Mouse (Mus musculus): Measurements from ENCODE around the gene Srebf1.

Gene Srebf1

DNA sequence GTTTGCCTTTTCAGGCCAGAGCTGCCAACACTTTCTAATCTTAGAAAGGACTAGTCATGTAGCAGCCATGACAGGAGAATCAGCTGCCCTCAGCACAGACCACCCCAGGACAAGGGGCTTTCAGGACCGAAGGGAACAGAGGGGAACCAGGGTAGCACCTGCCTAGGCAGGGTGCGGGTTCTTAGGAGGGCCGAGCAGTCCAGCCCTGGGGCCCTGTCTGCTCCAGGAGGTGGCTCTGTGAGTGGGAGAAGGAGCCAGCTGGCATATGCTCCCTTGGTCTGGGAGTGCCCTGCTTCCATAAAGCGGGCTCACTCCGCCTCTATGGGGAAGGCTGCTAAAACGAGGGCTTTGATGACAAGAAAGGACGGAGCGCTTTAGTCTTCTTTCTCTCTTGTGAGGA is 10.9 kb upstream of the Srebf1 start:
- no peak for DNase-seq (ENCODE audit: low spot score)

DNA sequence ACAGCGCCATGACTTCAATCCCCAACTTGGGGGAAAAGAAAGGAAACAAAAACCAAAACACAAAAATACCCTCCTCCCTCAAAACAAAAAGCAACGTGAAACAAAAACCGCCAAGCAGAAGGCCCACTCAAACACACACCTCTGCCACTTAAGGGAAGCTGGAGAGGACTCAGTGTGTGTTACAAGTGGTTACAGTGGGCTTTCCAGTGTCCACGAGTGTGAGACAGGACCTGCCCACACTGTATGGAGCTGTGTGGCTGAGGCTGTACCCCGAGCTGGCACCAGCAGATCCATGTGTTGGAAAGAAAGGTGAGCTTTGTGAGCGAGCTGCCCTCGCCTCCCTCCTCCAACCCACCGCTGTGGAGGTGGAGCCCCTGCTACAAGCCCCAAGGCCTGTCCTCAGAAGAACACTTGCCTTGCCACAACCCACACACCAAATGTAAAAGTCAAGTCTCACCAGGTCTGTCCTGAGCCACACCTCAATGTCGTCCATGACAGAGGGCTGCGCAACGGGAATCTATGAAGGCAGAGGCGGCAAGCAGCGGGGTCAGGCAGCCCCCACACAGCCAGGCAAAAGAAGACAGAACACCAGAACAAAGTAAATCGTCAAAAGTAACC is 10.2 kb upstream of the Srebf1 start:
- DNase-seq (ENCODE audit: low spot score), result no peak

DNA sequence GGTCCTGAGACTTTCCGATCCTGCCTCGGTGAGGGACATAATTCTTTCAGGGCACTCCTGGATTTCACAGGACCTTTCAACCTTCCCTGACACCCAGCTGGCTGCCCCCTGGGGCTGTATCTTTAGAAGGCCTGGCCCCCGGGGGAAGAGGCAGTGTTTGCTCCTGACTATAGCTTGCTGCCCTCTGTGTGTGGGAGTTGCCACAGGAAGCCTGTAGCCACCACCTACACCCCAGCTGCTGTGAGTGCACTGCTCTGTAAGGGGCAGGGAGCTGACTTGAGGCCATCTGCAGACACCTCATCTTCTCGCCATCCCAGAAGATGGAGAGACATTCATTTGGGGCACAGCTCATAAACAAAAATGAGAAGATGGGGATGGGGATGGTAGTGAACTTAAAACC is 9.6 kb upstream of the Srebf1 start:
- no peak for DNase-seq (ENCODE audit: low spot score)

DNA sequence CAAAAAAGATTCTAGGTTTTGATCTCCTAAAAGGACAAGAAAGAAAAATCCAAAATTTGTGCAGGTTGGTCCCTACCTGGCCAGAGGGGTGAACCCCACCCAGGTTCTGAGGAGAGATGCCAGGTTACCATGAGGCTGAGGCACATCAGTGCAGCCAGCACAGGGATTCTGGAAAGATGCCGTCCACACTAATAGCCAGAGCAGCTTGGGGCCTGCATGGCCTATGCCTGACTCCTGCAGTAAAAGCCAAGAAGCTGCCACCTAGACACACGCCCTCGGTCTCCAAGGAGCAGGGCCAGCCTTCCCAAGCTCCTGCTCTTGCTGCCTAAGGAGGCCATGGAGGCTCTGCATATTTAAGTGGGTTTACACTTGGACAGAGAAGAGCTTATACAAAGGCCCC is 8.9 kb upstream of the Srebf1 start:
- DNase-seq (ENCODE audit: low spot score), result no peak

DNA sequence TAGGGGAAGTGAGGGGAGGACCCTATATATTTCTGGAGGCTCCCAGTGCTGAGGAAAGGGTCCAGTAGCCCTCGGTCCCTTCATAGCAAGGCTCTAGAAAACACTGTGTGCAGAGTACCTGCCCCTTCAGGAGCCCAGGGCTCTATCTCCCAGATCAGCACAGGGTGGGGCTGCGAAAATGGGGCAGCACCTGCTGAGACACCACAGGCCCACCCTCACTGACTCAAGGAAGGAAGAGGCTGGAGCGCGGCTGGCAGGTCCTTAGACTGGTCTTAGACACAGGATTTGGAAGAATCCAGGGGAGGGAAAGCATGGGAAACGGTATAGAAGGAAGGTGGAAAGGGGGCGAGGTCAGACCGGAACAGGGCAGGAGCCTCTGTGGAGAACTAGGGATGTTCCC is 8.1 kb upstream of the Srebf1 start:
- DNase-seq (ENCODE audit: low spot score), result no peak

DNA sequence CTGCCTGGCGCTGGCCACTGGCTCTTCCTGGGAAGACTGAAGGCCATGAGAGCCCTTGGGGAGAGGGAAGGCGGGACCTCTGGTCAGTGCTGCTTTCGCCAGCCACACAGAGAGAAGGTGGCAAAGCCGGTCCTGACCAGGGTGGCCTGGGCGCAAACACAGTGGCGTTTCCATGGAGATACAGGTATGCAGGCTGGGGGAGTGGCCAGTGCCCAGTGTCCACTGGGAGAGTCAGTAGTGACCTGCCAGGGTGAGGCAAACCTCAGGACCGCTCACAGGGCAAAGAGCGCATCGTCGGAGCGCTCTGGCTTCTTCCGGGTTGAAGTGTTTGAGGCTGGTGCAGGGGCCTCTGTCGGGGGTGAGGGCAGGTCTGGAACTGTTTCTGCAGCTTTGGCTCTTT is 7.4 kb upstream of the Srebf1 start:
- DNase-seq (ENCODE audit: low spot score), result no peak

DNA sequence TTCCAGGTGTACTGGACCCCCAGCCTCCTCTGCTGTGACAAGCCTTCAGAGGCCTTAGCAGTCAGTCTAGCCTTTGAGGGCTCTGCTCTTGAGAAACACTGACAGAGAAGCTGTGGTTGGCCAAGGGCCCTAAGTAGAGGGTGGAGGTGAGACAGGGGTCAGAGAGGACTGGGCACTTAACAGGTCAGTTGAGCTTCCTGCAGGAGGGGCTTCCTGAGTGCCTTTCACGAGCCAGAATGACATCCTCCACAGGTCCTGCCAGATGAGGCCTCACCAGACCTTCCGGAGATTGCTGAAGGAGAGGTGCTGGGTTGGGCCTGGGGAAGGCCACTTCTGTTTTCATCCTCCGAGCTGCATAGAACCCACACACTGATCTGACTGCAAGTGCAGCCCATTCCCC is 6.1 kb upstream of the Srebf1 start:
- DNase-seq (ENCODE audit: low spot score), result no peak

DNA sequence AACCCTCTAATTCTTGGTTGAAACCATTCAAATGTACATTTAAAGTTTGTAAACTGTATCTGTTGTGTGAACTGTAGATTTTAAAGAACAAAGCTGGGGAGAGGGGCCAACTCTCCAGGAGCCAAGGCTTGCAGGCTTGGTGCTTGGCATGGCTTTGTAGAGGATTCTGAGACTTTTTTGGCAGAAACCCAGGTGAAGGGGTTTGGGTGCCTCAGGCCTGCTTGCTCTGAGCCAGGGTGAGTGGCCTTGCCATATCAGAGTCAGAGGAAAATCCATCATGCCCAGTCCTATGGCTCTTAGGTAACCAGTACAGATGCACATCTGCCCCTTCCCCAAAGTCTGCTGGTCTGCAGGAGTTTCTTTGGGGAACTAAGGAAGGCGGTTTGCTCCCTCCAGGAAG is 3.5 kb upstream of the Srebf1 start:
- no peak for DNase-seq (ENCODE audit: low spot score)

DNA sequence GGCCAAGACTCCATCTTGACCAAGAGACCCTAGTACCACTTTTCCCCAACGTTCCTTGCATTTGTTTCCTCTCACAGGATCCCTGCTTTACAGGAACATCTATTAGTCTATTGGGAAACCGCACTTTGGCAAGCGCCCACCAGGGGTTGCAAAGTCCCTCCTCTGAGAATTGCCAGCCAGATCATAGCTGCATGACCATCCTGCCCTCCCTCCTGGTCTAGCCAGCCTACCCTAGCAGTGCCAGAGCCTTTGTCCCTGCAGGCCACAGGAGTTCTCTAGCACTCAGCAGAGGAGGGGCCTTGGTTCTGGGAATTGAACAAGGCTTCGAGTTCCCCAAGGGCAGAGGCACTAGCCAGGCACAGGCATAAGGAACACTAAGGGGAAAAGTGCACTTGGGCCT is 2.3 kb upstream of the Srebf1 start:
- DNase-seq (ENCODE audit: low spot score), result no peak

DNA sequence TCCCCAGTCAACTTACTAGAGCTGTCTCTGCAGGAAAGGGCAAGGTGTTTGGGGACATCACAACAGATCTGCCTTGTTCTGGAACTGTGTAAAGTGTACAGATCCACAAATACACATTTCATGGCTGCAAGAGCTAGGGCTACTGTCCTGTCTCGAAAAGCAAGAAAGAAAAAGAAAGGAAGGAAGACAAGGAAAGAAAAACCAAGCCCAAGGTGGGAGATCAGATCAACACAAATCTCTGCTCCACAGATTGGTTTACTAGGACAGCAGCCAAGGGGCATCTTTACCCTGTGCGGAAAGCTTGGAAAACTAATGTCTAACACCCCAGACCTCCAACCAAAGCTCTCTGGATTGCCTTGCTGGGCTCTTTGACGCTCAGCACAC is 304 bp downstream of the Srebf1 start:
- DNase-seq (ENCODE audit: low spot score), result no peak

DNA sequence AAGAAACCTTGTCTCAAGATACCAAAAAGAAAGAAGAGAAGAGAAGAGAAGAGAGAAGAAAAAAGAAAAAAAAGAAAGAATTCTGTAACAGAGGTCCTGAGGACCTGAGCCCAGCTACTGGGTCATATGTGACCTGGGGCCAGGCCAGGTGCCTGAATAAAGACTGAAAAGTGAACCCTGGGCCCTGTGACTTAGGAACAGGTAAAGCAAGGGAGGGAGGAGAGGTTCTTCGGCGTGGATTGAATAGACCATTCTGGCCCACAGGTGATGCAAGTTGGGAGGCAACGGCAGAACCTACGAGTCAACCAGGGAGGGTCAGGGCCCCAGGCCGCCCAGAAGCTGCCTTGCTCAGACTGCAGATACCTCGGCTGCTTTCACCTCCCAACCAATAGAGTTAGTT is 956 bp downstream of the Srebf1 start:
- DNase-seq (ENCODE audit: low spot score), result no peak

DNA sequence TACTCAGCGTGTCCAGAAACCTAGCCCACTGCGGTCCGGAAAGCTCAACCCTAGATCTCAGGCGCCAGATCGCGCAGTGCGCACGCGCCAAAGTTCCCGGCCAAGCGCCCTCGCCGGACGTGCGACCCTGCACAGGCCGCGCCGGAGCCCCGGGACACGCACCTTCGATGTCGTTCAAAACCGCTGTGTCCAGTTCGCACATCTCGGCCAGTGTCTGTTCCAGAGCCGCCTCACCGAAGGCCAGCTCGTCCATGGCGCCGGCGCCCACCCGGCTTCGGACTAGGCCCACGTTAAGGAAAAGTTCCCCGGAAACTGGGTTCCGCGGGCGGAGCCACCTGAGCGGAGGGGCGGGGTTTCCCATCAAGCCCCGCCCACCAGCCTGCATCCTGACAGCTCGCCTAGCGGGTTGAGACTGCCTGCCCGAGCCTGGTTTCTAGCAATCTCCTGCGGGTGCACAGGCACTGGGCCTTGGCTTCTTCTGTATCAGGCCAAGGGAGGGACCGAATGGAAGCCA is 2.0 kb downstream of the Srebf1 start:
- peak; percentile 90 for DNase-seq (ENCODE audit: low spot score)

DNA sequence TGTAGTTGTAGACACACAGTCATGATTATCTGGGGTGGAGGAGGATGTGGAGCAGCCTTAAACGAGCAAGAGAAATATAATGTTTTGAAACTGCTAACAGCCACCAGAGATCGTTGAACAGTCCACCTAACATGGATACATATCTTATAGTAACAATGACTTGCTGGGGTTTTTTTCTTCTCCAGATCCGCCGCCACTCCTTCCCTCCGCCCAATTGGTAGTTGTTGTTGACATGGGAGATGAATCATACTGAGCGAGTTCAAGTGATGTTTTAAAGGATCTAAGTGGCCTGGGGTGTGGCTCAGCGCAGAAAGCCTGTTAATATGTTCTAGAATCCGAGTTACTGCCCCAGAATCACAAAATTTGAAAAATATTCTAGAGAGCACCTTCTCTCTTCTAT is 2.8 kb downstream of the Srebf1 start:
- DNase-seq (ENCODE audit: low spot score), result no peak

DNA sequence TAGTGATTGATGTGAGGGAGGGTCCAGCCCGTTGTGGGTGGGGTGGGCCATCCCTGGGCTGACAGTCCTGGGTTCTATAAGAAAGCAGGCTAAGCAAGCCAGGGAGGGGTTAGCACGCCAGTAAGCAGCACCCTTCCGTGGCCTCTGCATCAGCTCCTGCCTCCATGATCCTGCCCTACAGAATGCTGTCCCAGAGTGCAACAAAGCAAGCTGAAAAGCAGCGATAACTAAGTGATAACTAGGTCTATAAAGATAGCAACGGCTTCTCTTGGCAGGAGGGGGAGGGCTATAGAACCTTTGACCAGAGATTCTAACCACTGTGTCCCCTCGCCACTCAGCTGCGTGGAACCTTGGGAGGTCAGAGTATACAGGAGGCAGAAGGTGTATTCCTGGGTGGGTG is 4.9 kb downstream of the Srebf1 start:
- DNase-seq (ENCODE audit: low spot score), result no peak

DNA sequence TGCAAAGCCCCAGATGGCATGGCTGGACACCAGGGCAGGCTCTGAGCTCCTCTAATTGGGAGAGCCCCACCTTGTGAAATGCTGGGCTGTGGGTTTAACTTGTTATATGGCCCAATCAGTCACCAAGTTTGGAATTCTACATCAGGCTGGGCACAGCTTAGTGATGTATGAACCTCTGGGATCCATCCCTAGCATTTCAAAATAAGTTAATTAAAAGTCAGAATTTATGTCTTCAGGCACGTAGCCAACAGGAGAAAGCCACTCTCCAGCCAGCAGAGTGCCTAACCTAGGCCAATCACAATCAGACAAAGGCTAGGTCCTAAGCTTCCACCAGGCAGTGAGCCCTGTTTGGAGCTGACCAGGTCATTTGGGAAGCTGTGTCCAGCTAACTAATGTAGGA is 5.7 kb downstream of the Srebf1 start:
- DNase-seq (ENCODE audit: low spot score), result no peak

DNA sequence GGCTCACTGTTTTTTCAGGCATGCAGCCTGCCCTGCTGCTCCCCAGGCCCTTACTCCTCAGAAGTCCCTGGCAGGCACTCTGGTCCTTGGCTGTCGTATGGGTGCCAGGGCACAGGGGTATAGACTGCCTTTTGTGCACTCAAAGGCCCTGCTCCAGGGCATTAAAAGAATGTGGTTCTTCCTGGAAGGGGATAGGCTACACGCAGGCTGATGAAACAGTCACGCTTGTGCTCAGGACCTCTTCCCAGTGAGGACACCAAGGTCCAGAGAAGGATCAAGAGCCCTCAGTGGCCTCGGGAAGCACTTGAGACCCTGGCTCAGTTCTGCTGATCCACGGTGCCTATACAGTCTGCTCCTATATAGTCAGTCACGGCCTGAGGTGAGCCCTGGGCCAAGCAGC is 9.1 kb downstream of the Srebf1 start:
- DNase-seq (ENCODE audit: low spot score), result no peak

DNA sequence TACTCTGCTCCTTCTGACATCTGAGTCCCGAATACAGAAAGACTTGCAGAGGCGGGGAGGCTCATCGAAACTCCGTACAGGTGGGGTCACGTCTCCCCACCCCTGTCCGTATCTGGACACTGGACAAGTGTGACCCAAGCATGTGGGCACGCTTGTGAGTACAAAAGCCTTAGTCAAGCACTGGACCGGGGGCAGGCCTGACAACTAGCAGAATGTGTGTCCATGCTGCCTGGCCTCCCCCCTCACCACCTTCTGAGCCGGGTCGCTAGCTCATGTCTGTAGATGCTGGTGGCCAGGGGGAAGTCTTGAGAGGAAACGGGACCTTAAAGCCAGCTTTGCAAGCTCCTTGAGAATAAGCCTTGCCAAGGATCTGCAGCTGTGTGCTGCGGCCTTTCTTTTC is 10.6 kb downstream of the Srebf1 start:
- DNase-seq (ENCODE audit: low spot score), result no peak

DNA sequence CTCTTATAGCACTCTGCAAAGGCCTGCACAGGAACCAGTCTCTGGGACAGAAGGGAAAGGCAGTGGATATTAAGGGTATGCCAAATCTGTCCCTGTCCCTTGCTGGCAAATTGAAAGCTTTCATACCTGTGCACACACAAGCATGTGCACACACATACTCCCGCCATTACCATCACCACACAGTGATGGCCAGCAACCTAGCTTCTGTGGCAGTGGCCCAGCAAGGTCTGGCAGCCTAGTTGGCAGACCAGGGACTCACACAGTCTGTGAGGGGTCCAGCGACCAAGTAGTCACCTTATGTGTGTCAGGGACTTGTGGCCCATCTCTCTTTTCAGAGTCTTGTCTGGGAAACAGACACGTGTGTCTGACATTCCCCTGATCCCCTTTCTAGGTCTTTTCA is 11.2 kb downstream of the Srebf1 start:
- no peak for DNase-seq (ENCODE audit: low spot score)

DNA sequence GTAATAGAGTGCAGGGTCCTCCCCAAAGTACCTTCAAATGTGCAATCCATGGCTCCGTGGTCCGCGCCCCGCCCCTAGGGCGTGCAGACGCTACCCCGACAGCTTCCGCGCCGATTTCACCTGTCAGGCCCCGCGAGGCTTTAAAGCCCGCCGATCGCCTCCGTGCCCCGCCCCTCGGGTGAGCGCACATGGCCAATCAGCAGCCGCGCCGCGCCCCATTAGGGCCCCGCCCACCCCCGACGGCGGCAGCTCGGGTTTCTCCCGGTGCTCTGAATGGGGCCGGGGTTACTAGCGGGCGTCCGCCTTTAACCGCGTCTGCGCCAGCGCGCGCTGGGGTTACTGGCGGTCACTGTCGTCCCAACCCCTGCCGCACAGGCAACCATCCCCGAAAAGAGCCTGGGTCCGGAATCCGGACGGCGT is 12.1 kb downstream of the Srebf1 start:
- peak; percentile 92 for DNase-seq (ENCODE audit: low spot score)

DNA sequence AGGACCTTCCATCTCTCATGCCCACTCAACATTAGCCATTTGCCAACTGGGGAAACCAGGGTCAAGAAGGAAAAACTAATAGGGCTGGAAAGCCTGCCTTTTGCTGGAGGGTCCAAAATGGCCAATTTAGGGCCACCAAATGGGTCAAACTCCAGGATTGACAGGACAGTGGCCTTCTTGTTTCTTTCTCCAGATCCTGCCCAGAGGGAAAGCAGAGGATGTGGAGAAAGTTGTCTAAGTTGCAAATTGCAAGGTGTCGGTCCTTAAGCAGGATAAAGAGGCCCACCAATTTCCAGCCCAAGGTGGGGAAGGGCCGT is 12.5 kb downstream of the Srebf1 start:
- DNase-seq (ENCODE audit: low spot score), result no peak

DNA sequence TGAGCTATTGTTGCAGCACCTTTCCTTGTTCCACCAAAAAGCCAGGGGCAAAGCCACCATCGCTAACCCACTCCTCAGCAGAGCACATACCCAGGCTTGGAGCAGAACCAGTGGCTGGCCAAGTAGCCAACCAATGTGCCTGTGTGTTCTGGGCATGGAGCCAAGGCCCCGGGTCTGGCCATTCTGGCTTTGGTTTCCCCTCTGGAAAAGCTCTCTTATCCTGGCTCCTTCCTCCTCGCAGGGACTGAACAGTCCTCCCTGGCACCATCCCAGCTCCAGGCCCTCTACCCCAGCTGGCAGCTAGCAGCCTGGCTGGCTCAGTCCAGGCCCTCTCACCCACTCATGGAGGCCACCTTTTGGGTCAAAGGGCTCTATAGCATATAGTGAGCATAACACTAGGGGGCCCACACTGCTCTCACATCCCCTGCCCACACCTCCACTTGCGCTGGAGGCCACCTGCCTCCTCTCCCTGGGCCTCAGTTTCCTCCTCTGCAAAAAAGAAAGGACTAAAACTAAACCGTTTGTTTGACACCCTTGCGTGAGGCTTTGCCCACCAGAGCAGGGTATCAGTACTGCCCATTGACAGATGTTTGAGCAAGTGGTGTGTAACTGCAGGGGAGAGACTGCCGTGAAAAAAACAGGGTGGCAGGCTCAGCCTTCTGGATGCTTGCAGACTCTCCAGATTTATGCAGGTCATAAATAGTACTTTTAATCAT is 13.0 kb downstream of the Srebf1 start:
- peak; percentile 67 for DNase-seq (ENCODE audit: low spot score)

DNA sequence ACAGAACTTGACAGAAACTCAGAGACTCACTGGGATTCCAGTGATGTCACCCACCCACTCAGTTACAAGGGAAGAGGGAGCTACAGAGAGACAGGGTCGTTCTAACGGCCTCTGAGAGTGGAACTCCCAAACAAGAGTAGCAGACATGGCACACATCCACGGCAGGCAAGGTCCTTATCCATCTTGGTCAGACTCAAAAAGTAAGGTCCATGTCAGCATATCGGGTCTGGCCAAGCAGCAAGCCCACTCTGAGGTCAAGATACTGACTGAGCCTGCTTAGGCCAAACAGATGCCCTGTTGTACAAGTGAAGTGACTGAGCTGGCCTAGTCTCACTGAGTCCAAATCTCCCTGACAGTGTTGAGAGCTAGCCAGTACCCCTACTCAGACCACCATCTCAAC is 13.7 kb downstream of the Srebf1 start:
- no peak for DNase-seq (ENCODE audit: low spot score)

DNA sequence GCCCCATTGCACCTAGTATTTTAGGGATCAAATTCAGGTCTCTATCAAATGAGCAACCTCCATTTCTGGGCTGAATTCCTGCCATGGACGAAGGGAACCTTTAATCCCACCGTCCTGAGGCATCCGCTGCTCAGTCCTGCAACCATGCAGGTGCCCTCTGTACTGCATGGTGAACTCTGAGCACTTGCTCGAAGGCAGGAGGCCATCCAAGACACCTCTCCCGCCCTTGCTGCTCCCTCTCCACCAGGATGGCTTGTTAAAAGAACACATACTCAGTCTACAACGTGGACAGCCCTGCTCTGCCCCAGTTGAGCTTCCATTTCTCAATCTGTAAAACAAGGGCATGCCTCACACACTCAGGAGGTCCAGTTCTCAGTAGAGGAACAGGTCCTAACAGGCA is 14.2 kb downstream of the Srebf1 start:
- no peak for DNase-seq (ENCODE audit: low spot score)

DNA sequence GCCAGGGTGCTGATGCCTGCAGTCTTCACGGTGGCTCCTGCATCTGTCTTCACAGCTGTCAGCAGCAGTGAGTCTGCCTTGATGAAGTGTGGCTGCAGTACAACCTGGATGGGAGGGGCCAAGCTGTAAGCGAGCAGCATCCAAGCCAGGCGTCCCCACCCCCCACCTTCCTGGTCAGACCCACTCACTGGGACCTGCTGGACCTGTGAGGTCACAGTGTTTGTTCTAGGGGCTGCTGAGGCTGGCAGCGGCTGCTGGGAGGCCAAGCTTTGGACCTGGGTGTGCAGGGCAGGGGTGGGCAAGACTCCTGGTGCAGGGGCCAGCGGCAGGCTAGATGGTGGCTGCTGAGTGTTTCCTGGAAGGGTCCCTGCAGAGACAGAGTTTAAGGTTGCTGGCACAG is 16.2 kb downstream of the Srebf1 start:
- DNase-seq (ENCODE audit: low spot score), result no peak

Measured in testis, postnatal 14 days (tissue).